ENCODE assay signal across 14 mouse cellular contexts in genomic region chr5:16062773-16063172, GRCm38 (mm10).
DNase-seq lines count a peak whose midpoint lies in the region; ATAC-seq and TF ChIP-seq lines count a peak whose summit lies in the region.
"Had no signal": no experiment of that assay in that cellular context is flagged by ENCODE, and none has a peak within 500 bp of the region (broad histone marks: within the 10 kb centered on the region; RNA-seq: fewer than 3 reads in every experiment).

No protein-coding gene starts in this region.

- H3K4me3 ChIP-seq in hindbrain, embryonic 12.5 days, result no peak overlapping the region
- H3K4me3 ChIP-seq in hindbrain, embryonic 10.5 days, result no peak overlapping the region
- no peak overlapping the region for H3K4me3 ChIP-seq in CH12.LX (replicated peaks in 1 of 3; ENCODE audit: low read depth in 2 of 3, low read length in 2 of 3, poor library complexity in 1 of 3)
- H3K4me3 ChIP-seq in midbrain, embryonic 14.5 days (replicated peaks; ENCODE audit: low read depth, low read length), result no peak overlapping the region
- H3K4me3 ChIP-seq: liver, embryonic 13.5 days had no signal

- no peaks in the 10 kb centered on the region; the same call in 1 of the 2 replicates for H3K27me3 ChIP-seq in hindbrain, embryonic 12.5 days
- H3K27me3 ChIP-seq in hindbrain, embryonic 10.5 days (ENCODE audit: insufficient read depth, poor library complexity, severe bottlenecking), result no peaks in the 10 kb centered on the region
- no peaks in the 10 kb centered on the region for H3K27me3 ChIP-seq in CH12.LX (replicated peaks)
- no peaks in the 10 kb centered on the region for H3K27me3 ChIP-seq in midbrain, embryonic 14.5 days (ENCODE audit: control insufficient read depth, insufficient read depth, low read length)
- H3K27me3 ChIP-seq: liver, embryonic 13.5 days had no signal

- no peak for TF ChIP-seq RAD21 in CH12.LX (IDR thresholded peaks at IDR 0.05; ENCODE audit: low read depth, low read length)

- whole genome bisulfite sequencing in hindbrain, embryonic 12.5 days, result 23% methylated on average over 5 of the region's 5 CpGs
- 46% methylated on average over 5 of the region's 5 CpGs for WGBS in hindbrain, embryonic 10.5 days
- WGBS in midbrain, embryonic 14.5 days, result 23% methylated on average over 5 of the region's 5 CpGs

- no peak for DNase-seq in cerebellum, adult 9-10 months
- no peak for DNase-seq in hindbrain, embryonic 10.5 days (ENCODE audit: low spot score)
- peak; percentile 17 for DNase-seq in CH12.LX (ENCODE audit: extremely low read depth)
- peak; percentile 40 for DNase-seq in midbrain, embryonic 14.5 days
- no peak for DNase-seq in ovary, adult 18-20 months (ENCODE audit: low spot score)
- no peak for DNase-seq in spleen, postnatal 36 days (ENCODE audit: low spot score in 2 of 2)
- DNase-seq: adrenal gland, postnatal 25 days; heart, adult 18-20 months; kidney, postnatal 25 days; liver, embryonic 13.5 days; lung, postnatal 10 days had no signal

- TF ChIP-seq POLR2A in CH12.LX (IDR thresholded peaks at IDR 0.05; ENCODE audit: low read depth, low read length), result no peak

- in situ Hi-C loops in CH12.LX (cut with MboI; ENCODE audit: low pct_ligation_motif_present, low pct_unique_long_range_greater_than_20kb, low sequenced_read_pairs), result no loop called here

- peak overlapping the region; percentile 66 for H3K27ac ChIP-seq in hindbrain, embryonic 12.5 days
- no peak overlapping the region for H3K27ac ChIP-seq in hindbrain, embryonic 10.5 days
- no peak overlapping the region for H3K27ac ChIP-seq in CH12.LX (ENCODE audit: insufficient read depth, low read depth)
- peak overlapping the region; percentile 67; the same call in 1 of the 2 replicates for H3K27ac ChIP-seq in midbrain, embryonic 14.5 days (replicated peaks; ENCODE audit: low read depth, low read length)
- H3K27ac ChIP-seq: liver, embryonic 13.5 days had no signal

- no peak overlapping the region for H3K9ac ChIP-seq in hindbrain, embryonic 12.5 days
- no peak overlapping the region for H3K9ac ChIP-seq in CH12.LX (ENCODE audit: insufficient read depth, low read depth)
- no peak overlapping the region for H3K9ac ChIP-seq in midbrain, embryonic 14.5 days (replicated peaks; ENCODE audit: low read length)
- H3K9ac ChIP-seq: liver, embryonic 13.5 days had no signal

- 0 out of 2 replicates have a peak, but pooled peaks have one; percentile 20 for ATAC-seq in cerebellum, adult (ENCODE audit: insufficient number of reproducible peaks, low FRiP score, low TSS enrichment)
- ATAC-seq in hindbrain, embryonic 12.5 days (ENCODE audit: low FRiP score), result peak; percentile 75
- ATAC-seq in midbrain, embryonic 14.5 days (ENCODE audit: low FRiP score, low TSS enrichment), result peak; percentile 69; the same call in 1 of the 2 replicates
- ATAC-seq: inflammation-experienced regulatory T-cells, adult 6 months had no signal

- dilution Hi-C loops in CH12.LX (cut with MboI; ENCODE audit: extremely low pct_ligation_motif_present, extremely low pct_unique_long_range_greater_than_20kb, low sequenced_read_pairs), result no loop called here

- no peaks in the 10 kb centered on the region for H3K36me3 ChIP-seq in hindbrain, embryonic 12.5 days
- H3K36me3 ChIP-seq in hindbrain, embryonic 10.5 days, result no peaks in the 10 kb centered on the region
- no peaks in the 10 kb centered on the region for H3K36me3 ChIP-seq in CH12.LX (replicated peaks in 1 of 2; ENCODE audit: control insufficient read depth in 1 of 2, insufficient read depth in 1 of 2, low read length in 1 of 2)
- no peaks in the 10 kb centered on the region for H3K36me3 ChIP-seq in midbrain, embryonic 14.5 days (ENCODE audit: control insufficient read depth, insufficient read depth, low read length)
- H3K36me3 ChIP-seq: liver, embryonic 13.5 days had no signal

- peaks cover 8% of the 10 kb centered on the region for H3K4me1 ChIP-seq in hindbrain, embryonic 12.5 days
- peaks cover 5% of the 10 kb centered on the region for H3K4me1 ChIP-seq in hindbrain, embryonic 10.5 days (replicated peaks)
- H3K4me1 ChIP-seq in CH12.LX (ENCODE audit: control insufficient read depth in 1 of 2, insufficient read depth in 2 of 2), result no peaks in the 10 kb centered on the region
- H3K4me1 ChIP-seq in midbrain, embryonic 14.5 days (ENCODE audit: control insufficient read depth, insufficient read depth, low read length), result peaks cover 19% of the 10 kb centered on the region
- H3K4me1 ChIP-seq: liver, embryonic 13.5 days had no signal

- no peak for TF ChIP-seq EP300 in CH12.LX (IDR thresholded peaks at IDR 0.05; ENCODE audit: low read length)

- no peaks in the 10 kb centered on the region for H3K9me3 ChIP-seq in hindbrain, embryonic 12.5 days (replicated peaks)
- no peaks in the 10 kb centered on the region for H3K9me3 ChIP-seq in hindbrain, embryonic 10.5 days
- no peaks in the 10 kb centered on the region for H3K9me3 ChIP-seq in CH12.LX (replicated peaks; ENCODE audit: low read length)
- H3K9me3 ChIP-seq in midbrain, embryonic 14.5 days (ENCODE audit: control insufficient read depth, low read length), result no peaks in the 10 kb centered on the region
- H3K9me3 ChIP-seq: liver, embryonic 13.5 days had no signal

- no peak overlapping the region for H3K4me2 ChIP-seq in hindbrain, embryonic 12.5 days (replicated peaks)
- H3K4me2 ChIP-seq in CH12.LX (ENCODE audit: insufficient read depth, low read depth, poor library complexity, severe bottlenecking), result no peak overlapping the region
- no peak overlapping the region for H3K4me2 ChIP-seq in midbrain, embryonic 14.5 days (ENCODE audit: low read length)
- H3K4me2 ChIP-seq: liver, embryonic 13.5 days had no signal

- no peaks in the 10 kb centered on the region for H3K79me2 ChIP-seq in CH12.LX (replicated peaks; ENCODE audit: control insufficient read depth, extremely low read depth, insufficient read depth, poor library complexity, severe bottlenecking)

- TF ChIP-seq CTCF in CH12.LX (conservative IDR thresholded peaks at IDR 0.05 in 1 of 2, IDR thresholded peaks at IDR 0.05 in 1 of 2; ENCODE audit: low read depth in 2 of 2, low read length in 2 of 2), result no peak

TF ChIP-seq in CH12.LX, 34 proteins besides CTCF, POLR2A, EP300 and RAD21:
- TF ChIP-seq NELFE (IDR thresholded peaks at IDR 0.05; ENCODE audit: low read depth, low read length) (no peak), TCF12 (IDR thresholded peaks at IDR 0.05; ENCODE audit: low read depth, low read length) (no peak), E2F4 (IDR thresholded peaks at IDR 0.05; ENCODE audit: insufficient replicate concordance, low read depth, low read length) (no peak), MAX (IDR thresholded peaks at IDR 0.05; ENCODE audit: low read length) (no peak), MXI1 (IDR thresholded peaks at IDR 0.05; ENCODE audit: low read depth, low read length) (no peak), USF1 (IDR thresholded peaks at IDR 0.05; ENCODE audit: low read depth, low read length) (no peak), POLR2AphosphoS2 (IDR thresholded peaks at IDR 0.05; ENCODE audit: low read depth, low read length) (no peak), ZMIZ1 (IDR thresholded peaks at IDR 0.05; ENCODE audit: low read depth, low read length) (no peak), MEF2A (IDR thresholded peaks at IDR 0.05; ENCODE audit: borderline replicate concordance, low read depth, low read length) (no peak), NRF1 (IDR thresholded peaks at IDR 0.05; ENCODE audit: low read depth, low read length) (no peak), CHD2 (IDR thresholded peaks at IDR 0.05; ENCODE audit: low read length) (no peak), PAX5 (IDR thresholded peaks at IDR 0.05; ENCODE audit: low read length) (no peak), UBTF (IDR thresholded peaks at IDR 0.05; ENCODE audit: low read depth, low read length) (no peak), HCFC1 (IDR thresholded peaks at IDR 0.05; ENCODE audit: low read depth, low read length) (no peak), RCOR1 (conservative IDR thresholded peaks at IDR 0.05; ENCODE audit: low read depth, low read length) (no peak), SIN3A (IDR thresholded peaks at IDR 0.05; ENCODE audit: low read length) (no peak), JUND (conservative IDR thresholded peaks at IDR 0.05; ENCODE audit: low read depth, low read length) (no peak), MAFK (IDR thresholded peaks at IDR 0.05; ENCODE audit: insufficient replicate concordance, low read length) (no peak), ELF1 (IDR thresholded peaks at IDR 0.05; ENCODE audit: low read depth, low read length) (no peak), SMC3 (IDR thresholded peaks at IDR 0.05; ENCODE audit: low read depth, low read length) (no peak)

Comparison
In these comparisons a context has a peak if more than half of its experiments do, and no peak if none do; other contexts are left out.
1. H3K27ac ChIP-seq: peak in hindbrain, embryonic 12.5 days (single experiment) and midbrain, embryonic 14.5 days (single experiment); none in hindbrain, embryonic 10.5 days (single experiment) and CH12.LX (single experiment).
2. ATAC-seq: peak in every context shown above with its lines; median percentile 75 in hindbrain, embryonic 12.5 days; 69 in midbrain, embryonic 14.5 days; 20 in cerebellum, adult.
3. DNase-seq: peak in CH12.LX (single experiment) and midbrain, embryonic 14.5 days (single experiment); none in cerebellum, adult 9-10 months (single experiment), hindbrain, embryonic 10.5 days (single experiment), ovary, adult 18-20 months (single experiment) and spleen, postnatal 36 days (0 of 2).